Mouse (Mus musculus) brain, adult 2 months (tissue): Measurements from ENCODE around the gene Lurap1.

ENCODE experiments used
- DNase-seq: peaks from one replicate; pipeline ENCODE4 v3.0.0; 2011; ENCODE audit warnings: low read depth, low spot score

The Lurap1 gene

DNA sequence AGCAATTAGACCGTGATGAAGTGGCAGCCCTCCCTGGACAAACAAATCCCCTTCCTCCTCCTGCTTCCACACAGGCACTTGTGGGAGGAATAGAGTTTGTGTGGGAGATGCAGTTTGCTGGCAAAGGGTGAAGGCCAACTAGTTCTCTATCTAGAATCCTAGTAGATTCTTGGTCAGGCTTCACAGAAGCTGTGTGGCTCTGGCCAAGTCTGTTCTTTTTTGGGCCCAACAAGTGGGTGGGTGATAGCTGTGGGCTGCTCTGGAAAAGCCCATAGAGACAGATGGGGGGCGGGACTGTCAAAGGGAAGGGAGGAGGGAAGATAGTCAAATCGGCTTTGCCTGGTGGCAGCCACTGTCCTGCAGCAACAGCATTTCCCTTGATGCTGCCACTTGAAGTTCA, 9.6 kb upstream of the Lurap1 start:
- peak; percentile 91 for DNase-seq

DNA sequence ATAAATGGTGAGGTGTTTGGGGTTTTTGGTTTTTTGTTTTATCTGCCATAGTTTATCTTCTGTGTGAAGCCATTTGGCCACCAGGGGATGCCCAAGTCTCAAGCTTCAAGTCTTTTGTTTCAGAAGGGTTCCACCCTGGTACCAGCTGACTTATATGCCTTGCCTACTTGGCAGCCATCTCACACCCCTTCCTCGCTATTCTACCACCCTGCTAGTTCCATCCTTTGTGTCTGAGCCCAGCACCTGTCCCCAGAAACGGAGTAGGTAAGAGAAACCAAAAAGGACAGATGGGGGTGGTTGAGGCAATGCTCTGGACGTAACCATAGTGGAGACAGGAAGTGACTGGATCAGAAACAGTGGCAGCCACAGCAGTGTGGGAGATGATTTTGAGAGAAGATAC, 8.8 kb upstream of the Lurap1 start:
- peak; percentile 83 for DNase-seq

DNA sequence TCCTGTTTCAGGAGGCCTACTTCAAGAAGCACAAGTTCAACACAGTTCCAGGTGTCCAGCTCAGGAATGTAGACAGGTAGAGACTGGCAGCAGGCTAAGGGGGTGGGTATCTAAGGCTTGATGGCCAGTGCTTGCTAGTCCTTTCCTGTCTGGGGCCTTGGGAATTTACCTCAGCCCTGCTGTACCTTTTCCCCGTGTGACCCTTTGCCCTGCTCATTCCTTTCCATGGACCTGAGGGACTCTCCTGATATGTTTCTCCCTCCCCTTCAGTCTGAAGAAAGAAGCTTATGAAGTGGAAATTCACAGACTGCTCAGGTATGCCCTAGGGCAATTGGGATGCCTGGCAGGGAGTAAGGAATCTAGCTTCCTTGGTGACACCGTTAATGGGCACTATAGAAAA, 6.7 kb upstream of the Lurap1 start:
- no peak for DNase-seq

DNA sequence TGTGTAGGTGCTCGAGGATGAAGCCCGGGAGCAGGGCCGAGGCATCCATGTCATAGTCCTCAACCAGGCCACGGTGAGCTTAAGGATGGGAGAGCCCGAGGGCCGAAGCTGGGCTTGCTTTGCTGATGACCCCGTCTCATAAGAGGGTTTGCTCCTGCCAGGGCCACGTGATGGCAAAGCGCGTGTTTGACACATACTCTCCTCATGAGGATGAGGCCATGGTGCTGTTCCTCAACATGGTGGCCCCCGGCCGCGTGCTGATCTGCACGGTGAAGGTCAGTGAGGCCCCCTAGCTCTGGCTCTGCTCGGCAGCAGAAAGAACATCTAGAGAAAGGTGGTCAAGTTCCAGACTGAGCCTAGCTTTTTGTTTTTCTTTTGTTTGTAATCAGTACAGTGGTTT, 1.6 kb upstream of the Lurap1 start:
- no peak for DNase-seq

DNA sequence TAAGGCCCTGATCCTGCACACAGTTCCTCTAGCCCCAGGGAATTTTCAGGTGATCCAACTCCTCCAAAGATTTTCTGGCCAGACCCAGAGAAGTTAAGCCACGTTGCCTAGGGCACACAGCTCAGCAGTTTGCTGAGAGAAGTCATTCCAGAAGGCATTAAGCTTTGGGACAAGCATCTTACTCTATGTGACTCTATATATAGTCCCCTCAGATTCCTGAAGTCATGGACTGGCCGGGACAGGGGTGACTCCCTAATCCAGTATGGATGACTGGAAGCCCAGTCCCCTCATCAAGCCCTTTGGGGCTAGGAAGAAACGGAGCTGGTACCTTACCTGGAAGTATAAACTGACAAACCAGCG, 296 bp downstream of the Lurap1 start:
- DNase-seq: no peak

DNA sequence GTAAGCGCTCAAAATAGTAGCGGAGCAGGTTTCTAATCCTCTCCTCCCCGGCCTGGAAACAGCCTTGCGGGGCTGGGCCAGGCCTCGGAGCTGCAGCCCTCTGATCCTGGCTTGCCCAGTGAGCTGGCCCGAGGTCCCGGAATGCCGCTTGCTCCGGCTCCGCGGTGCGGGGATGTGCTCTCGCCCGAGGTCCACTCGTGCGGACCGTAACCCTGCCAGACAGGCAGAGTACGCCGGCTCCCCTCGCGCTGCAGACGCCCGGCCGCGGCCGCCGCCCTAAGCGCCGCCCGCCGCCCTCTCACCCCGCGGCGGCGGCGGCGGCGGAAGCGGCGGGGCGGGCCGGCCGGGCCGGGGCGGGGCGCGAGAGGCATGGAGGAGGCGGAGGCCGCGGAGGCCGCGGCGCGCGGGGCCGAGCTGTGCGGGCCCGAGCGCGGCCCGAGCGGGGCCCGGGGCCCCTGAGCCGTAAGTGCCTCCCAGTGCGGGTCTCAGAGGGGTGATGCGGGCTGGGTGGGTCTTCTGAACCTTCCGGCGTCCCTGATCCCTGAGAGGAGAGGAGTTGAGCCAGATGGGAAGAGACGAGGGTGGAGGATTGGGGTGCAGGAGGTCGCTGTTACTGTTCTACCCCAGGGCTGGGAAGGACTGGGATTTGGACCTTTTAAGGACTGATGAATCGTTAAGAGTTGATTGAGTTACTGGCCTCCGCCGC, 829 bp downstream of the Lurap1 start:
- DNase-seq: peak; percentile 77

DNA sequence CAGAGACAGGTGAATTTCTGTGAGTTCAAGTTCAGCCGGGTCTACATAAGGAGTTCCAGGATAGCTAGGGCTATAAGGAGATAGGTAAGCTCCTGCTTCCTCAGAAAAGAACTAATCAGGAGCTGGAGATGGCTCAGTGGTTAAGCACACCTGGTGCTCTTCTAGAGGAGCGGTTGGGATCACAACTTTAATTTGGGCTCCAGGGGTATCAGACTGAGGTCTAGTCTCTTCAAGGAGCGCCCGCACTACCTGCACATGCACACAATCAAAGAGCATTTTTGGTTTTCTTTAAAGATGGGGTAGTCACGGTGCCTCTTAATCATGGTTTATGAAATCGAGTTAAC, 1.4 kb downstream of the Lurap1 start:
- DNase-seq: no peak

DNA sequence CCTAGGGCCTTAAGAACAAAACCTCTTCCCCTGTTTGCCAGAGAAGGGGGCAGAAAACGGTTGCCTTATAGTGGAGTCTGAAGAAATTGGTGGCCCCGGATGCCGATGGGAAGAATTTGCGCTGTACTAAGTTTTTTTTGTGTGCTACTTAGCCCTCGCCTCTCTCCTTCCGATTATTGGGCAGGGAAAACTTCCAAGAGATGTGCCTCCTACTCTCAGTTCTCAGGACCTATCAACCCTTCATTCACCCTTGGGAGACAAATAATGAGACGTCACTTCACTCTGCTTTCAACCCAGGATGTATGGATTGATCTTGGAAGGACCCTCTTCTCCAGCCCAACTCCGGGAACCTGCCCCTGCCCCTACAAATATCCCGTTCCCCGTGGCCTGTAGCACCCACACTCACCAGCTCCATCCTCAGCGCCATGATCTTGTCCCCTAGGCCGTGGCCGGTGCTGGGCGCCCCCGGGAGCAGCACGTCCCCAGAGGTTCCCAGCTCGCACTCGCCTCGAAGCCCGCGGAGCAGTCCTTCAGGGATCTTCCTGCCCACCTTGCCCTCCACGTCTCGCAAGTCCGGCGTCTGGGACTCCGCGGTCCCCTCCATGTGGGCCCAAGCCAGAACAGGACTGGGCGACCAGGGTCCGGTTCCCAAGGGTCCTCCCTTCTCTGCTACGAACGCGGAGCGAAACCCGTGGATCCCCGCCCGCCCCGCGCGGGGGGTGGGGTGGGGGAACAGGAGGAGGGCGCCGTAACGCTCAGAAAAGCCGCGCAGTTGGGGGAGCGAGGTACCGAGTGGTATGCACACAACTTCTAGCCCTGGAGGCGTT, 7.0 kb downstream of the Lurap1 start:
- DNase-seq: peak; percentile 88

DNA sequence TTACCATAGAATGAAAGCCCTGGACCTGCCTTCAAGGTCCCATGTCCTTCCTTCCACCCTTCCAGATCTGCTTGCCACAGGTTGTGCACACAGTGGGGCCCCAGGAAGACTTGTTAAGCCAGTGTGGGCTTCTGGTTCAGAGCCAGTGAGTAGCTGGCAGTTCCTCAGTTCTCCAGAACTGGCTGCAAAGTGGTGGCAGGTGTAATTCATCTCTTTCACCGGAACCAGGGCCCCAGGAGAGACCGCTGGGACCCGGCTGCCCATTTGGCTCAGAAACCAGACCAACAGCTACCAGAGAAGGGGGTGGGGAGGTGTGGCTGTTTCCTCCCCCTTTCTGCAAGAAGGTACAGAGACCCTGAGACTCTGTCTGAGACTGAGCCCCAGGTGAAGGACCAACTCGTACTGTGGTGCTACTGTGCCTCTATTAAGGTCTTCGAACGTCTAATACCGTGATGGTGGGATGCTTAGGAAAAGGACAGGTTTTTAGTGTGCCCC, 7.8 kb downstream of the Lurap1 start:
- peak; percentile 99 for DNase-seq

DNA sequence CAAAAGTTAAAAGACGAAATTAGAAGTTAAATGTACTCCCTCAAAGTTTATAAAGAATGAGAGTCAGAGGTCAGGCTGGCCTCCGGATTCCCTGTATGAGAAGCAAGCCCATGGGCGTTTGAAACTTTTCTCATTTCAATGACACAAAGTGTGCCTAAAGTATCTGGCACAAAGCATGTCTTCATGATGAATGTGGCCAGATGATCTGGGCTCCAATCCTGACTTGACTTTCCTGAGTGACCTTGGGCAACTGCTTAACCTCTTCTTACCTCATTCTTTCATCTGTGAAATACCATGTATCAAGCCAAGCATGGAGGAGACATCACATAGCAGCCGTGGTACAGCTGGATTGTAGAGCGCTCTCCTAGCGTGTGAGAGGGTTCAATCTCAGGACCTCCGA, 8.9 kb downstream of the Lurap1 start:
- no peak for DNase-seq

DNA sequence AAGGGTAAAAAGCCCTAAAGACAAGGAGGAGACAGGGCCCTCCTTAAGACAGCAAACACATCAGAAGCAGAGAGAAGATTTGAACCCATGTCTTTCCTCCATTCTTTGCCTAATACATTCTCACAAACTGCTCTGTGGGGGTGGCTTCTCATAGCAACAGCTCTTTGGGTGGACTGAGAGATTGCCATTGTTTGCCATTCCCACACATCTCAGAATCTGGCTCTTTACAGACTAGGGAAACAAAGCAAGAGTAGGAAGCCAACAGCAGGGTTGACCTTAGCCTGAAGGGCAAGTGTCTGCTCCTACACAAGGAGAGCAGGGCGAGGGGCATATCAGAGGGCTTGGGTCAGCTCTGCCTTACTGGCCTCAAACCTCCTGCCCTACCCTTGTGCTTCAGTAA, 9.4 kb downstream of the Lurap1 start:
- peak; percentile 34 for DNase-seq

DNA sequence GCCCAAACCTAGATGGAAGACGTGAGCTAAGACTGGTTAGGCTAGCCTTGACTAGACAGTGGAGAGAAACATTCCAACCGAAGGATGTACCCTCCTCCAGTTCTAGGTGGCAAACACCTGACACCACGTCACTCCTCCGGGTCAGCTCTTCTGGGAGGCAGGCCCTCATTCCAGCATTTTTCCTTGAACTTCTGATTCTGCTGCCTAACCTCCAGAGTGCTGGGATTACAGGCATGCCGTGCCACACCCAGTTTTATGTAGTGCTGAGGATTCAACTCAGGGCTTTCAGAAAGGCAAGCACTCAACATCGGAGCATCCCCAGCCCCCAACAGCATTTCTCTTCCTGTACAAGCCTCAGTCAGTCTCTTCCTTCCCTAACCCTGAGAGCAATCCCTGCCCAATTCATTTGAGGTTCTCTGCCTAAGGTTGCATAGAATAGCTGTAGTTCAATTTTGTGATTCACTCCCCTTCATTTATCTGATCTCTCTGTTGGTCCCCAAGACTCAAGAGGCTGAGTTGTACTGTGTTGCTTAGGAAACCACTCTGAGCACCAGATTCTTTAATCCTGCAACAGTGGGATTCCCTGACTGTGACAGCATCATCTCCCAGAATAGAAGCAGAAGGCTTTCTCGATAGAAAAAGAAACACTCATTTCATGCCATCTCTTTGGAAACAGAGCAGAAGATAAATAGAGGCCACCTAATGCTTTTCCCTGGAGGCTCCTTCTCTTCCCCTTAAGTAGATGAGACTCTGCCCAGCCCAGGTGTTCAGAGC, 10.2 kb downstream of the Lurap1 start:
- peak; percentile 88 for DNase-seq

DNA sequence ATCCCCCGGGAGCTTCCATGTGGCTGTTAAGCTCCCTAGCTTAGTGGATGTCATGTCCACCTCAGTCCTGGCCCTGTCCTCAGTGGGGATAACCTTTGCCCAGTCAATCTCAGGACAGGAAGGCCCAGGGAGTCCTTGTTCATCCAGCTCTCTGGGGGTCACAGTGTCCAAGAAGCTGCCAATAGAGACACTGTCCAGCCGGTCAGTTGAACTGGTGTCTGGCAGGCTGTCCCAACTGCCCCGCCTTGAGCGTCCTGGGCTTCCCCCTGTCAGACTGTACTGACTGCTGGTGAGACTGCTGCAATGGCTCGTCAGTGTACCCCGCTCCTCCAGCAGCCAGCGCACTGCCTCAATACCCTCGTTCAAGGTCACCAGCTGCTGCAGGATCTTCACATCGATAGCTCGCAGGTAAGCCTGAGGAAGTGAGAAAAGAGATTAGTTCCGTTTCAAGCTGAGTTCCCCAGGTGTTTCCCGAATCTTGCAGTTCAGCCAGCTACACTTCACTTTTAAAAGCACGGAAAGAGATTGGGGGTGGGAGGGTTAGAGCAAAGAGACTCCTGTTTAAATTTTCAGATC, 13.6 kb downstream of the Lurap1 start:
- no peak for DNase-seq

DNA sequence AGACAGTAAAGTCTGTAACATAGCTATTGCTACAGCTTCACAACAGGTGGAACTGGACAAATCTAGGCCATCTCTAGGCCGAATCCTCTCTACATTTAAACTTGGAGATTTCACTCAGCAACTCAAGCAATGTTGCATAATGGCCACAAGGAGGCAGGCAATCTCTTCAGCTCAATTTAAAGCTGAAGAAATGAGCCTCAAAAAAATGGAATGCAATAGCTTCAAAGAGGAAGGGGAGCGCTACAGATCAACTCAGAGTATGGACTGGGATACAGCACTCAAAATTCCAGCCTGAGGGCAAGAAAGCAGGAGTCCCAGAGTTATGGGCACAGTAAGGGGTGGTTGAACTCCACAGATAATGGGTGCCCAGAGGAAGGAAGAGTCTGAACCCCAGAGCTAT, 16.1 kb downstream of the Lurap1 start:
- DNase-seq: peak; percentile 87

DNA sequence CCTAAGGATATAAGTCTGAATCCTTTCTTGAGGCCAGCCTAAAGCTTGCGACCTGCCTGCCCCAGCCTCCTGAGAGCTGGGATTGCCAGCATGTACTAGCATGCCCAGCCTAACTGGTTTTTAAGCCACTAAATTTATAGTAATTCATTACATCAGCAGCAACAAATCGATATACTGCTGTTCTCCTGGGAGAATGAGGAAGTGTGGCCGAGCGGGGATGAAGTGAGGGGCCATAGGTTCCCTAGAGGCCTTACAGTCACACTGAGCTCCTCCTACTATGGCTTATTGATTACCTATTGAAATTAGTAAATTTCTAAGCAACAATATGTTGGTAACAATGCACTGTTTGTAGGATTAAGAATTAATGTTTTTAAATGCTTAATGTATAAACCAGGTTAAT, 18.0 kb downstream of the Lurap1 start:
- DNase-seq: no peak

DNA sequence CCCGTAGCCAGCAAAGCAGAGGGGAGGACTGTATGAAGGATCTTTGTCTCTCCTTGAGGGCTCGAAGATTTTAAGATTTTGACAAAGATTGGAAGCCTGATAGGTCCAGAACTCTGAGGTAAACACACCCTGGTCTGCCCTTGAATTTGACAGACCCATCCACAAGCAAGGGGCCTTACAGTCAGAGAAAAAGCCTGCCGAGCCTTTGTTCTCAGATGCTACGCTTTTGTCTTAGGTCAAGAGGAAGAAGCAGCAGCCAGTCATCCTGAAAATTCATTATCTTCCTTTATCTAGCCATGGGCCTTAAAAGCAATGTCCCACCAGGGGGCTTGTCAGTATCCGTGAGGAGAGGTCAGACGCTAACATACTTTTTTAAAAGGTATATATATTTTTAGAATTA, 23.2 kb downstream of the Lurap1 start:
- DNase-seq: no peak

DNA sequence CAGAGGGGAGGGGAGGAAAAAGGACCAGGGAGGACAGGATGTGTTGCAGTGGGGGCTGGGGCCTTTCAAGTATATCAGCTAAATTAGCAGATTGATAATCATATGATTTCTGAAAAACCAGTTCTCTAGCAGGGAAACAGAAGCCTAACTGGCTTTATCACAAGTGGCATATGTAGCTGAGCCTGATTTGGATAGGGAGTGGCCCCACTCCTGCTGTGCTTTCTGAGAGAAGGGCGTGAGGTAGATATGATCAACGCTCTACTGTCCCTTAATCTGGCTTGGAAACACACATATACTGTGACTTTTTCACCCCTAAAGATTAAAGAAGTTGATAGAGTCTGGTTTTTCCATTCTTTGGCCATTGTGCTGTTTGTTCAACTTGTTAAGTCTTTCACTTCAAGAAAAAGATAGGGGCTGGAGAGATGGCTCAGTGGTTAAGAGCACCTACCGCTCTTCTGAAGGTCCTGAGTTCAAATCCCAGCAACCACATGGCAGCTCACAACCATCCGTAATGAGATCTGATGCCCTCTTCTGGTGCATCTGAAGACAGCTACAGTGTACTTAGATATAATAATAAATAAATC, 25.2 kb downstream of the Lurap1 start:
- DNase-seq: no peak

DNA sequence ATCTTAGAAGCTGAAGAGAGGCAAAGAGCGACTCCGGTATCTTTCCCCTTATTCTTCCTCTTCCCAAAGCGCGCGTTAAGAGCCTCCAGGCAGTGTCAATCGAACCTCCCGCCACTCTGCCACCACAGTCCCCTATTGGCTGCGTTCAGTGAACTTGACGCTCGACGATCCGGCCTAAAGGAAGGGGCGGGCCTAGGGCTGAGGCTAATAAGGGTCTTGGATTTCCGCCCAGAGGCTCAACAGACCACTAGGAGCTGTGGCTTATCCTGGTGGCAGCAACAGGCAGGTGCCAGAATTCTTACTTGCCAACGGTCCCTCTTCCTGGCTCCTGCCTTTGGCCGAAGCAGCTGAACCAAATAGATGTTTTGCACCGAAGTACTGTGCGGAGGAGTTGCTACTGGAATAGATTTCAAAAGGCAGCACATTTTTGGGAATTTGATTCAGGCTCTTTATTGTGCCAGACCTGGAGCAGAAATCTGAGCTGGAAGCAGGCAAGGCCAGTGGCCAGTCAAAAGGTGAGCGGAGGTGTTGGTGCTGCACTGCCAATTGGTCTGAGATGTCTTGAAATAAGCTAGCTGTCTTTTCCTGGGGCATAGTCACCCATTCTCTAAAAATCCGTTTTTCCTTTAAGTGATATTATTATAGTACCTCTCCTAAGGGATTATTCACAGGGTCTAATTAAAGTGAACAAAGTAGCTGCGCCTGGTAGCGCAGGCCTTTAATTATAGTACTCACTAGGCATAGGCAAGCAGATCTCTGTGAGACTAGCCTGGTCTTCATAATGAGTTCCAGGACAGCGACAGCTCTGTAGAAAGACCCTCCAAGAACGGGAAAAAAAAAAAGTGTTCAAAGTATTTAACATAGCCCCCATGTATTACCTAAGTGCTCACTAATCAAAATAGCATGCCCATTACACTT, 27.3 kb downstream of the Lurap1 start, which contains the start of the genes Rad54l and Pomgnt1:
Gene Rad54l (minus strand): TSS at position 89 of the 918 bp plus-strand sequence.
Gene Pomgnt1 (plus strand): TSS at position 239 of the 918 bp plus-strand sequence.
- peak; percentile 95 for DNase-seq

DNA sequence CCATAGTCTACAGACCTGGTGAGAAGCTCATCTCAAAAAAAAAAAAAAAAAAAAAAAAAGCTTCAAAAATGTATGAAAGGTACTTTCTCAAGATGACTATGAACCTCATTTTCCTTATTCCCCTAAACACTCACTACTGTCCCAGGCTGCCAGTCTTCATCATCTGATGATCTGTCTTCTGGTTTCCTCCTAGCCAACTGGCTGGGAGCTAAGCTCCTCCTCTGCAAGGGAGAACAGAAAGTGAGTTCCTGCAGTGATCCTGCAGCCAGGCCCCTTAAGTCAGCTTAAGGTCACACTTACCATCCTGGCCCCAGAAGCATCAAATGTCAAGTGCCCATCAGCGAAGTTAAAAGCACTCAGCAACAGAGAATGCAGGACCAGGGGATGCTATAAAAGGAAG, 28.4 kb downstream of the Lurap1 start:
- no peak for DNase-seq

DNA sequence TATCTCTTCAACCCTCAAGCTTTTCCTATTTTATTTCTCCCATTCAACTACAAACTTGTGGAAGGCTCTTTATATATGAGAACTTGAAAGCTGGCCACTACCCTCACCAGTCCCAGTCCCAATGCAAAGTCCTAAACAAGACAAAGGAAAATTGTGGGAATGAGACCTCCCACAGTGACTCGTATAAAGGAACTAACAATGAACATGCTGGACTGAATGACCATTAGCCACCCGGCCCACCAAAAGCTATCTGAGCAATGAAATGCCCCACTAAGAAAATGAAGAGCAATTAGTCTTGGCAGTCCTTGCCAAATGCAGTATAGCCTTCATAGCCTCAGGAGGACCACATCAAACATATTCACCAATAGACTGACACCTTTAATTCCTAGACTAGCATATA, 39.7 kb downstream of the Lurap1 start:
- no peak for DNase-seq
